Mouse (Mus musculus): ENCODE results near the gene Fggy. TPM values are rescaled to one million over a fixed set of nuclear protein-coding genes. Genes with fewer than 3 reads are reported as not detected.
A peak's percentile ranks its signal among the peaks of the same experiment; 100 is the strongest.

The Fggy gene
- polyA plus RNA-seq, 1 experiment from 2014 or later = 9.1 TPM

DNA sequence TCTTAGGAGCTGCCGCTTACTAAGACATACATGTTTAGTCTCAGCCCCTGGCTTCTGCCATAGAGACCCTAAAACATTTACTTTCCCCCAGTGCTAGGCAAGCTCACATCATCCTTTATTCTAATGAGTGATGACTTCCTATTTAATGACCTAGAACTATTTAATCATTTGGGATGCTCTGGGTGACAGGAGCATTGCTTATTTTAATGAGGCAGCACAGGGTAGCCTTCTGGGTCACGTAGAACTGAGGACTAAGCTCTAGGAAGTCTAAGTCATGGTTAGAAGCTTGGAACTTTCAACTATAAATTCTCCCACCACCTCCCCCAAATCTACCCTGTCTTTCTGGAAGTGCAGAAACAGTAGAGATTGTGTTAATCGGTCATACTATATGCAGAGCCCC, 111.2 kb downstream of the Fggy start:
- Histone ChIP-seq H3K4me2 (no peak overlapping the region), H3K9ac (no peak overlapping the region), H3K27ac (no peak overlapping the region), H3K4me3 (no peak overlapping the region), H3K9me3 (no peaks in the 10 kb centered on the region), H3K27me3 (no peaks in the 10 kb centered on the region), H3K36me3 (no peaks in the 10 kb centered on the region), H3K4me1 (replicated peaks) (no peaks in the 10 kb centered on the region)
- 80% methylated on average over 3 of the region's 3 CpGs for WGBS
- no peak for ATAC-seq (ENCODE audit: low FRiP score)

- no peak overlapping the region for H3K4me3 ChIP-seq
- H3K27ac ChIP-seq = no peak overlapping the region
- H3K4me2 ChIP-seq = no peak overlapping the region
- 69% methylated on average over 2 of the region's 2 CpGs for WGBS
- no peaks in the 10 kb centered on the region for H3K4me1 ChIP-seq (replicated peaks)
- H3K27me3 ChIP-seq = no peaks in the 10 kb centered on the region
- H3K36me3 ChIP-seq = no peaks in the 10 kb centered on the region
- ATAC-seq (ENCODE audit: low FRiP score) = no peak
- no peaks in the 10 kb centered on the region for H3K9me3 ChIP-seq
- no peak overlapping the region for H3K9ac ChIP-seq
These were observed 112.0 kb downstream of the Fggy start for GRCm38 (mm10) chr4:95669336-95669735.

DNA sequence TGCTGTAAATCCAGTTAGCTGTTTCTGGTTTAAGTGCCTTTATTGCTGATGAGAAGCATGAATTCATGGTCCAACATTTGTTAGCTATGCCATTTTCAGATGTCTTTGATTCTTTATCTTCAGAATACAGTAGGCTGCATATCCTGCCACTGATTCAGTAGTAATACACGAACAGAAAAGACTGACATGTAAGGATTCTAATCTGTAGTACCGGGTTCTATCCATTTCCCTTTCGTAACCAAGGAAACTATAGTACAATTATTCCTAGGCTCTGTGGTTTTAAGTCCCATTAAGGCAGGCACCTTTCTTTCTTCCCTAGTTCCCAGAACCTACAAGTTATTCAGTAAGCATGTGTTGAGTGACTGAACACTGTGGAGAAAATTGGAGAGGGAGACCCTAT, 113.3 kb downstream of the Fggy start:
- WGBS = 85% methylated on average over 3 of the region's 3 CpGs
- Histone ChIP-seq H3K9me3 (no peaks in the 10 kb centered on the region), H3K4me2 (no peak overlapping the region), H3K36me3 (no peaks in the 10 kb centered on the region), H3K4me1 (replicated peaks) (no peaks in the 10 kb centered on the region), H3K27me3 (no peaks in the 10 kb centered on the region), H3K4me3 (no peak overlapping the region), H3K27ac (no peak overlapping the region), H3K9ac (no peak overlapping the region)
- no peak for ATAC-seq (ENCODE audit: low FRiP score)

GRCm38 (mm10) chr4:95672039-95672438, 114.7 kb downstream of the Fggy start:
- Histone ChIP-seq H3K9me3 (no peaks in the 10 kb centered on the region), H3K4me3 (no peak overlapping the region), H3K4me1 (replicated peaks) (no peaks in the 10 kb centered on the region), H3K36me3 (no peaks in the 10 kb centered on the region), H3K4me2 (no peak overlapping the region), H3K27me3 (no peaks in the 10 kb centered on the region), H3K9ac (no peak overlapping the region), H3K27ac (no peak overlapping the region)
- ATAC-seq (ENCODE audit: low FRiP score) = no peak
- WGBS = 90% methylated on average over 1 of the region's 1 CpGs

DNA sequence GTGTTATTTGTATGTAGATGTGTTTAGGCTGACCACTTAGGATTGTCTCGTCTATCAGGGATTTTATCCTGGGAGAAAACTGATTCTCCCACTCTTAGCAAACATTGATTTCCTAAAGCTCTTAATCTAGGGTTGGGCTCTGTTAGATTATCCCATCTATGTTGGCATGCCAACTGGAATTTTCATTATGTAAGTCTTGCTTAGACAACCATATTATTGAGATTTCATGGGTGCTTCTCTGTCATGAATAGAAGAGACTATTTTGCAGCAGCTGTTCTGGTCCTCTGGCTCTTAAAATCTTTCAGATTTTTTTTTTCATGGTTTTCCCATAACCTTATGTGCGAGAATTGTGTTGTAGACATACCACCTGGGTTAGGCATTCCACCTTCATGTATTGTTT, 119.1 kb downstream of the Fggy start:
- Histone ChIP-seq H3K4me2 (no peak overlapping the region), H3K36me3 (no peaks in the 10 kb centered on the region), H3K4me1 (replicated peaks) (no peaks in the 10 kb centered on the region), H3K27ac (no peak overlapping the region), H3K9ac (no peak overlapping the region), H3K9me3 (no peaks in the 10 kb centered on the region), H3K27me3 (no peaks in the 10 kb centered on the region), H3K4me3 (no peak overlapping the region)
- no peak for ATAC-seq (ENCODE audit: low FRiP score)
- WGBS = 58% methylated on average over 2 of the region's 2 CpGs

GRCm38 (mm10) chr4:95680756-95681449, 123.6 kb downstream of the Fggy start:
- Histone ChIP-seq H3K9ac (no peak overlapping the region), H3K4me2 (no peak overlapping the region), H3K4me3 (no peak overlapping the region), H3K36me3 (no peaks in the 10 kb centered on the region), H3K4me1 (replicated peaks) (peaks cover 13% of the 10 kb centered on the region), H3K9me3 (no peaks in the 10 kb centered on the region), H3K27me3 (no peaks in the 10 kb centered on the region), H3K27ac (no peak overlapping the region)
- no peak for ATAC-seq (ENCODE audit: low FRiP score)
- 82% methylated on average over 5 of the region's 5 CpGs for WGBS

- Histone ChIP-seq H3K4me2 (0 out of 2 replicates have a peak overlapping the region, but pooled peaks have one; percentile 0), H3K9ac (no peak overlapping the region), H3K4me3 (no peak overlapping the region), H3K36me3 (no peaks in the 10 kb centered on the region), H3K4me1 (replicated peaks) (peaks cover 13% of the 10 kb centered on the region), H3K9me3 (no peaks in the 10 kb centered on the region), H3K27me3 (no peaks in the 10 kb centered on the region), H3K27ac (peak overlapping the region; percentile 77)
- WGBS = 7% methylated on average over 4 of the region's 4 CpGs
- peak; percentile 94 for ATAC-seq (ENCODE audit: low FRiP score)
These were observed 127.3 kb downstream of the Fggy start for GRCm38 (mm10) chr4:95684522-95685080.

- no peak overlapping the region for H3K9ac ChIP-seq
- H3K4me2 ChIP-seq = no peak overlapping the region
- no peaks in the 10 kb centered on the region for H3K9me3 ChIP-seq
- H3K27ac ChIP-seq = no peak overlapping the region
- no peak for ATAC-seq (ENCODE audit: low FRiP score)
- WGBS = 89% methylated on average over 2 of the region's 2 CpGs
- H3K4me1 ChIP-seq (replicated peaks) = peaks cover 13% of the 10 kb centered on the region
- H3K4me3 ChIP-seq = no peak overlapping the region
- H3K36me3 ChIP-seq = no peaks in the 10 kb centered on the region
- no peaks in the 10 kb centered on the region for H3K27me3 ChIP-seq
These were observed 129.5 kb downstream of the Fggy start for GRCm38 (mm10) chr4:95686775-95687174.

- no peak overlapping the region for H3K4me2 ChIP-seq
- H3K36me3 ChIP-seq = no peaks in the 10 kb centered on the region
- H3K4me1 ChIP-seq (replicated peaks) = peaks cover 13% of the 10 kb centered on the region
- H3K9ac ChIP-seq = no peak overlapping the region
- WGBS = 87% methylated on average over 5 of the region's 5 CpGs
- no peak overlapping the region for H3K4me3 ChIP-seq
- H3K27ac ChIP-seq = no peak overlapping the region
- no peaks in the 10 kb centered on the region for H3K9me3 ChIP-seq
- no peak for ATAC-seq (ENCODE audit: low FRiP score)
- H3K27me3 ChIP-seq = no peaks in the 10 kb centered on the region
These were observed 130.0 kb downstream of the Fggy start for GRCm38 (mm10) chr4:95687350-95687749.

DNA sequence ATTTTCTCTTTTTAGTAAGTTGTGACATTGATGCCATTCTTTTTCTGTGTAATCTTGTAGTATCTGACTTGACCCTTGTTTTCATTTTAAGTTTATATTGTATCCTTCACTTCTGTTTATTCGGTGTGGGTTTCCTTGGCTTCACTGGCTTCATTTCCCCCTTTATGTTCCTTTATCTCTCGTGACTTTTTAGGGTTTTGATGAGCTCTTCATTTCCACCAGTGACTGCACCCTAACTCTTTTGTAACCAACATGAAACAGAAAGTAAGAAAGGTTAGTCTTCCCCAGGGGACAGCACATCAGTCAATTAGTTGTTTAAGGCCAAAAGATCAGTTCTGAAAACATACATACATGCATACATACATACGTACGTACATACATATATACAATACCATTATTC, 130.9 kb downstream of the Fggy start:
- Histone ChIP-seq H3K4me2 (no peak overlapping the region), H3K36me3 (no peaks in the 10 kb centered on the region), H3K4me3 (no peak overlapping the region), H3K27me3 (no peaks in the 10 kb centered on the region), H3K9ac (no peak overlapping the region), H3K9me3 (no peaks in the 10 kb centered on the region), H3K4me1 (replicated peaks) (peaks cover 13% of the 10 kb centered on the region), H3K27ac (no peak overlapping the region)
- no peak for ATAC-seq (ENCODE audit: low FRiP score)
- 90% methylated on average over 4 of the region's 4 CpGs for WGBS

GRCm38 (mm10) chr4:95700366-95700765, 143.1 kb downstream of the Fggy start:
- ATAC-seq (ENCODE audit: low FRiP score) = no peak
- H3K27me3 ChIP-seq = no peaks in the 10 kb centered on the region
- WGBS = 71% methylated on average over 2 of the region's 2 CpGs
- H3K27ac ChIP-seq = no peak overlapping the region
- no peaks in the 10 kb centered on the region for H3K36me3 ChIP-seq
- H3K4me1 ChIP-seq (replicated peaks) = no peaks in the 10 kb centered on the region
- H3K4me3 ChIP-seq = no peak overlapping the region
- H3K9ac ChIP-seq = no peak overlapping the region
- no peaks in the 10 kb centered on the region for H3K9me3 ChIP-seq
- H3K4me2 ChIP-seq = no peak overlapping the region

DNA sequence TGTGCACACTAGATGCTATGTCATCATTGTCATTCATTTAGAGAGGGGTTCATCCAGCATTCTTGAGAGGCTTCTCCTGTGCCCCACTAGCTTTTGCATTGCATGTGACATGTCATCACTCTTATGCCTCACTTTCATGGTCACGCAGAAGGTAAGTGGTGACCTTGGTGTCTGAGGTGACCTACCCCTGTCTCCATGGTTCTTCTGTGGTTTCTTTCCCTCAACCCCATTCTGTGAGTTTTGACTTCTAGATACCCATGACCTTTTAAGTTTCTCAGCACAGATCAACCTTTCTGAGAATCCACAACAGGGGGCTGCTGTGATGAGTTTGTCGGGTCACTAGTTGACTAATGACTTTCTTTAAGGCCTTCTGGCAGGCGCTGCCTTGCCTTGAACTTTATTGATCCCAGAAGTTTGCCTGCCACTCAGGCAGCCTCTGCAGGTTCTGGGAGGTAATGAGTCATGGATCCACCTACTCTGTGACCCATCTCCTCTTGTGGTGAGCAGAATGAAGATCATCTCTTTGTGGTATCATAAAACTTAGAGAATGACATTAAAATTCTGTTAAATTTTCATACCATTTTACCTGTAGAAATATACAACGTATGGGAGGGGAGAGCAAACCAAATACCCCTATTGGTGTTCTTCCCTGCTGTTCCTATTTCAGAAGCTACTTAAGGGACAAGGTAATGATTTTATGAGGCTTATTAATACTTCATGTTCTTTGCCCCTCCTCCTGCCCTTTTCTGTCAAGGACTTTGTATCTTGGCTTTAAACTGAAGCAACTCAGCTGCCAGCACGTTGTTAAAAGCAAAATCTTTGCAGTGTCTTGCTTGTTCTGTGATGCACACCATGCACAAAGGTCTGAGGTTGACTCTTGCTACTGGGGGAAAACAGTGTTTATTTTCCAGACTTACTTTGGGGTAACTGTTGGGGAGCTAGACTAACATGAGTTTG, 150.9 kb downstream of the Fggy start:
- H3K27ac ChIP-seq = no peak overlapping the region
- H3K9ac ChIP-seq = no peak overlapping the region
- H3K9me3 ChIP-seq = no peaks in the 10 kb centered on the region
- H3K4me2 ChIP-seq = no peak overlapping the region
- ATAC-seq (ENCODE audit: low FRiP score) = no peak
- no peaks in the 10 kb centered on the region for H3K4me1 ChIP-seq (replicated peaks)
- H3K4me3 ChIP-seq = no peak overlapping the region
- H3K27me3 ChIP-seq = no peaks in the 10 kb centered on the region
- WGBS = 83% methylated on average over 5 of the region's 5 CpGs
- no peaks in the 10 kb centered on the region for H3K36me3 ChIP-seq
